Mouse (Mus musculus): ENCODE measurements around the gene Nudt13. TPM values are rescaled to one million over a fixed set of nuclear protein-coding genes. Genes with fewer than 3 reads are reported as not detected.

The Nudt13 gene
- 20.2 TPM for polyA plus RNA-seq (2015; fragmentation: Illumina TruSeq; extraction: RNeasy Lipid Tissue Mini Kit (QIAGEN cat#74804); ENCODE audit: insufficient read depth, low replicate concordance)

GRCm38 (mm10) chr14:20294117-20294892 is at the start of gene Nudt13:
Gene Nudt13 (plus strand): TSS chr14:20294697.

GRCm38 (mm10) chr14:20269082-20269809 is 25.3 kb upstream of the Nudt13 start, which contains the start of gene Kcnk16:
Gene Kcnk16 (minus strand): TSS chr14:20269199.

GRCm38 (mm10) chr14:20347991-20348541 is 53.6 kb downstream of the Nudt13 start, which contains the start of the genes Ecd and Fam149b:
Gene Ecd (minus strand): TSS chr14:20348121.
Gene Fam149b (plus strand): TSS chr14:20348162.

Other genes starting within 250 kb of the Nudt13 start
- 4.2 TPM for gene Saysd1, start 156.2 kb upstream of the Nudt13 start, polyA plus RNA-seq (2015; fragmentation: Illumina TruSeq; extraction: RNeasy Lipid Tissue Mini Kit (QIAGEN cat#74804); ENCODE audit: insufficient read depth, low replicate concordance)
- gene Kcnk5, start 112.9 kb upstream of the Nudt13 start, polyA plus RNA-seq (2015; fragmentation: Illumina TruSeq; extraction: RNeasy Lipid Tissue Mini Kit (QIAGEN cat#74804); ENCODE audit: insufficient read depth, low replicate concordance) = 9.1 TPM
- not detected for gene Kcnk16, start 25.5 kb upstream of the Nudt13 start, polyA plus RNA-seq (2015; fragmentation: Illumina TruSeq; extraction: RNeasy Lipid Tissue Mini Kit (QIAGEN cat#74804); ENCODE audit: insufficient read depth, low replicate concordance)
- 30.1 TPM for gene Ecd, start 53.4 kb downstream of the Nudt13 start, polyA plus RNA-seq (2015; fragmentation: Illumina TruSeq; extraction: RNeasy Lipid Tissue Mini Kit (QIAGEN cat#74804); ENCODE audit: insufficient read depth, low replicate concordance)
- 35.6 TPM for gene Fam149b, start 53.5 kb downstream of the Nudt13 start, polyA plus RNA-seq (2015; fragmentation: Illumina TruSeq; extraction: RNeasy Lipid Tissue Mini Kit (QIAGEN cat#74804); ENCODE audit: insufficient read depth, low replicate concordance)
- 165 TPM for gene Dnajc9, start 94.2 kb downstream of the Nudt13 start, polyA plus RNA-seq (2015; fragmentation: Illumina TruSeq; extraction: RNeasy Lipid Tissue Mini Kit (QIAGEN cat#74804); ENCODE audit: insufficient read depth, low replicate concordance)
- 45.3 TPM for gene Mrps16, start 98.9 kb downstream of the Nudt13 start, polyA plus RNA-seq (2015; fragmentation: Illumina TruSeq; extraction: RNeasy Lipid Tissue Mini Kit (QIAGEN cat#74804); ENCODE audit: insufficient read depth, low replicate concordance)
- gene Cfap70, start 157.5 kb downstream of the Nudt13 start, polyA plus RNA-seq (2015; fragmentation: Illumina TruSeq; extraction: RNeasy Lipid Tissue Mini Kit (QIAGEN cat#74804); ENCODE audit: insufficient read depth, low replicate concordance) = 0.66 TPM
- gene Anxa7, start 185.4 kb downstream of the Nudt13 start, polyA plus RNA-seq (2015; fragmentation: Illumina TruSeq; extraction: RNeasy Lipid Tissue Mini Kit (QIAGEN cat#74804); ENCODE audit: insufficient read depth, low replicate concordance) = 94.1 TPM
- gene Mss51, start 202.2 kb downstream of the Nudt13 start, polyA plus RNA-seq (2015; fragmentation: Illumina TruSeq; extraction: RNeasy Lipid Tissue Mini Kit (QIAGEN cat#74804); ENCODE audit: insufficient read depth, low replicate concordance) = 4.5 TPM